Mouse (Mus musculus) hindbrain, embryonic 12.5 days (tissue): Measurements from ENCODE around the gene Trap1. TPM values are rescaled to one million over a fixed set of nuclear protein-coding genes. Genes with fewer than 3 reads are reported as not detected.
"Not testable (repeated sequence)": the region's sequence is repeated elsewhere in the genome, so short reads cannot be mapped to it uniquely, and the experiment has no call there.

Experiments used
- ATAC-seq: fragments of 200-750 bp; cut with Nextera tagmentation; 2 replicates; pipeline ENCODE4 v1.8.0; 2017; ENCODE audit warnings: moderate TSS enrichment; ENCODE audit not compliant: low FRiP score
- H3K27ac ChIP-seq: fragments of 300-500 bp; sonication (generic); 2 replicates; pipeline ENCODE4 v1.5.1; 2016; ENCODE audit warnings: mild to moderate bottlenecking
- H3K27me3 ChIP-seq: fragments of 300-500 bp; sonication (generic); 2 replicates; pipeline ENCODE4 v1.6.1; 2016; ENCODE audit warnings: mild to moderate bottlenecking
- H3K36me3 ChIP-seq: fragments of 300-500 bp; sonication (generic); 2 replicates; pipeline ENCODE4 v1.6.1; 2016; ENCODE audit warnings: mild to moderate bottlenecking
- H3K4me1 ChIP-seq: fragments of 300-500 bp; sonication (generic); 2 replicates; pipeline ENCODE4 v1.6.1; 2016
- H3K4me2 ChIP-seq: fragments of 300-500 bp; sonication (generic); replicated peaks from 2 replicates; pipeline ENCODE4 v1.6.1; 2016; ENCODE audit warnings: mild to moderate bottlenecking
- H3K4me3 ChIP-seq: fragments of 300-500 bp; sonication (generic); 2 replicates; pipeline ENCODE4 v1.5.1; 2016; ENCODE audit warnings: mild to moderate bottlenecking
- H3K9ac ChIP-seq: fragments of 300-500 bp; sonication (generic); 2 replicates; pipeline ENCODE4 v1.6.1; 2016; ENCODE audit warnings: mild to moderate bottlenecking, moderate library complexity
- H3K9me3 ChIP-seq: fragments of 300-500 bp; sonication (generic); replicated peaks from 2 replicates; pipeline ENCODE4 v1.6.1; 2016; ENCODE audit warnings: mild to moderate bottlenecking
- WGBS: fragments of 180-500 bp; shearing (Covaris S2); methylation state at CpG from one replicate; pipeline ENCODE4 v1.1.7; 2016; 5-methylcytosine and 5-hydroxymethylcytosine counted together
- polyA plus RNA-seq: library from polyadenylated mRNA; unstranded; fragments of >200 nt; fragmentation: Nextera tagmentation; extraction: Ambion mirVana; gene quantifications from 2 replicates; pipeline ENCODE4 v1.2.1, GENCODE M21; 2016

Gene Trap1
- polyA plus RNA-seq, result 60.6 and 61.3 TPM in 2 replicates

DNA sequence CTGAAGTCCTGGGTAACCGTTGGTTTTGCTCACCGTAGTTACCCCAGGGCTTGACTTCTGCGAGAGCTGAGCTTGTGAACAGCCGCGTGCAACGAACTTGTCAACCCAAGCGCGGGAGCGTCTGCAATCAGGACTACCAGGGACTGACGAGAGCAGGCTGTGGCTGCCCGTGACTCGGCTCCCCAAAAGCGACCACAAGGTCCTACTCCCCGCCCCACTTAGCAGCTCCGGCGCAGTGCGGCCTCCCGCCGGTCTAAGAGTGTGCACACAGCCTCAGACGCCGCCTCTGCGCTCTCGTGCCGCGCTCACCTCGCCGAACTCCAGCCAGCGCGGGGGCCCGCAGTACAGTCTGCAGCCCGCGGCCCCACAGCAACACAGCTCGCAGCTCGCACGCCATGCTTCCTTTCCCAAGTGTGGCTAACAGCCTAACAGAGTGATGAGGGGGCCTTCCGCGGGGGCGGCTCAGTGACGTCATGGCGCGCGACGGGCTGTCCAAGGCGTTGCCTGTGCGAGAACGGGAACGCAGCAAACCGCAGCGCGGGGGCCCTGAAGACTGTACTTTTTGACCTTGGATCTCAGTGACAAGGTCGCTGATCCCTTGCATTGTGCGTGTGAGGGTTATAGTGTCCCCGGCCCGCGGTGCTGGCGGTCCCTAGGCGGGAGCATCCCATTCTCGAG lies at the start of gene Trap1:
Trap1 (minus strand) TSS at position 444 of the 678 bp plus-strand sequence.
- Histone ChIP-seq H3K27me3 (no peaks in the 10 kb centered on the region), H3K4me3 (peak within 1 kb of the TSS; percentile 90), H3K36me3 (peaks cover 11% of the 10 kb centered on the region; the same call in 1 of the 2 replicates), H3K4me2 (peak within 1 kb of the TSS; percentile 70), H3K9ac (peak within 1 kb of the TSS; percentile 85), H3K9me3 (no peaks in the 10 kb centered on the region), H3K27ac (peak within 1 kb of the TSS; percentile 81), H3K4me1 (peaks cover 8% of the 10 kb centered on the region)
- ATAC-seq, result peak; percentile 97
- WGBS, result under 1% methylated on average over 58 of the region's 58 CpGs

DNA sequence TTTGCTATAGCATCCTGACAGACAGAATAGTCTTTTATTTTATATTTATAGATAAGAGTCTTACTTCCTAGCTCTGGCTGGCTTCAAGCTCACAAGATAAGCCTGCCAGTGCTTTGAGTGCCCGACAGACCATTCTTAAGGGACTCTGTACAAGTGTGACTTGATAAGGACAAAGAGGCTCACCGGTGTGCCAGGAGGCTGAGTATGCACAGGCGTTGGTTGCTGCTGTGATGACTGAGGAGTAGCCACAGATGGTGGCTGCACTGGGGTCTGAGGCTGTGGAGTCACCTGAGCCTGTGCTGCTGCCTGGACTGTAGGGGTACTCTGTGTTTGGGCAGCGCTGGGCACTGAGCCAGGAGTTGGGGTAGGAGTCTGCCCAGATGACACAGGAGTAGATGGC lies 39.4 kb upstream of the Trap1 start:
- no peak overlapping the region for H3K9ac ChIP-seq
- H3K4me3 ChIP-seq, result no peak overlapping the region
- no peaks in the 10 kb centered on the region for H3K27me3 ChIP-seq
- no peak overlapping the region for H3K4me2 ChIP-seq
- peaks cover 83% of the 10 kb centered on the region for H3K36me3 ChIP-seq
- no peaks in the 10 kb centered on the region for H3K9me3 ChIP-seq
- no peak overlapping the region for H3K27ac ChIP-seq
- no peak for ATAC-seq
- WGBS, result 98% methylated on average over 4 of the region's 4 CpGs
- H3K4me1 ChIP-seq, result no peaks in the 10 kb centered on the region

DNA sequence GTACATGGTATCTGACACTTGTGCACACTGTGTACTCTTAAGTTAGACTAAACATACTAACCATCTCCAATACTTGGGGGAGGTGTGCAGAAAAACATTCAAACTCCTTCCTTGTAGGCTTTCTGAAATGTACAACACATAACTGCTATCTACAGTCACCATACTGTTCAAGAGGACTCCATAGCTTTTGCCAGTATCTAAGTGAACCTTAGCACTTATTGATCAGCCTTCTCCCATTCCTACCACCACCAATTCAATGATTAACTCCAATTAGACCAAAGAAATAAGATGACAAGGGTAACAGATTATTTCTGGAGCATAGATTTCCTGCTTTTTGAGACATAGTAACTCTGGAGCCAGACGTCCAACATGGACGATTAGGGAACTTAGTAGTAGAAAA lies 22.7 kb upstream of the Trap1 start:
- 90% methylated on average over 2 of the region's 2 CpGs for WGBS
- no peak overlapping the region for H3K27ac ChIP-seq
- no peak for ATAC-seq
- no peak overlapping the region for H3K4me2 ChIP-seq
- no peak overlapping the region for H3K4me3 ChIP-seq
- H3K9me3 ChIP-seq, result no peaks in the 10 kb centered on the region
- H3K9ac ChIP-seq, result no peak overlapping the region
- H3K36me3 ChIP-seq, result peaks cover 53% of the 10 kb centered on the region
- no peaks in the 10 kb centered on the region for H3K27me3 ChIP-seq
- no peaks in the 10 kb centered on the region for H3K4me1 ChIP-seq

DNA sequence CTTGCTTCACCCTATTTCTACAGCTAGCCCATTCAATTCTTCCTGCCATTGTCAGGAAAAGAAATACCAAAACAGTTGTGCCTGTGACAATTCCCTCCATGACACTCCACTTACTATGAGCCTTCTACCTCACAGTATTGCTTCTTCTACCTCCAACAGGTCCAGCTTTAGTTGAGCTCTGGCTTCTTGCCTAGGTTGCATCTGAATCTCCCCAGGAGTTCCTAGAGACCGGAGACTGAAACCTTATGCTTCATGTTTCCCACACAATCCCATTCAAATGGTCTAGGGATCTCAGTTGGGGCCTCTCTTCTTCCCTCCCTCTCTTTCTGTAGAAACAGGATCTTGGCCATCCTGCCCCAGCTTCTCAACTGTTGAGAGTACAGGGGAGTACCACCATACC lies 19.9 kb upstream of the Trap1 start:
- Histone ChIP-seq H3K4me3 (no peak overlapping the region), H3K9ac (no peak overlapping the region), H3K36me3 (peaks cover 78% of the 10 kb centered on the region), H3K27ac (no peak overlapping the region), H3K4me1 (no peaks in the 10 kb centered on the region), H3K27me3 (no peaks in the 10 kb centered on the region), H3K4me2 (no peak overlapping the region), H3K9me3 (no peaks in the 10 kb centered on the region)
- no peak for ATAC-seq
- 90% methylated on average over 1 of the region's 1 CpGs for WGBS

DNA sequence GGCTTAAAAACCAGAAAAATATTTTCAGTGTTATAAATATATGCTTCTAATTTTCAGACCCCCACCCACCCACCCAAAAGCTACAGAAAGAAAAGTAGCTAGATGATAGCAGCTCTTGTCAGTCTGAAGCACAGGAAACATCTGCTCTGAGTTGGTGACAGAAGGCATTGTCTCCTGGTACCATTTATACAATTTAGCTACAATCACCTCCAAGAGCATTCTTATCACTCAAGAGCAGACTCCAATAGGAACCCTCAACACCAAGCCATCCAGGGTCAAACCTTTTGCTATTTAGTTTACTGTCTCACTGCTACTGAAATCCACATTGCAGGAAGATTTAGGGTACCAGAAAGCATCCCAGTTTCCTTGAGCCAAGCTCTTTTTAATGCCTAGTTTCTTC lies 19.3 kb upstream of the Trap1 start:
- peaks cover 81% of the 10 kb centered on the region for H3K36me3 ChIP-seq
- H3K9ac ChIP-seq, result no peak overlapping the region
- H3K27me3 ChIP-seq, result no peaks in the 10 kb centered on the region
- no peak overlapping the region for H3K4me3 ChIP-seq
- H3K27ac ChIP-seq, result no peak overlapping the region
- no peak overlapping the region for H3K4me2 ChIP-seq
- ATAC-seq, result no peak
- H3K4me1 ChIP-seq, result no peaks in the 10 kb centered on the region
- no peaks in the 10 kb centered on the region for H3K9me3 ChIP-seq

DNA sequence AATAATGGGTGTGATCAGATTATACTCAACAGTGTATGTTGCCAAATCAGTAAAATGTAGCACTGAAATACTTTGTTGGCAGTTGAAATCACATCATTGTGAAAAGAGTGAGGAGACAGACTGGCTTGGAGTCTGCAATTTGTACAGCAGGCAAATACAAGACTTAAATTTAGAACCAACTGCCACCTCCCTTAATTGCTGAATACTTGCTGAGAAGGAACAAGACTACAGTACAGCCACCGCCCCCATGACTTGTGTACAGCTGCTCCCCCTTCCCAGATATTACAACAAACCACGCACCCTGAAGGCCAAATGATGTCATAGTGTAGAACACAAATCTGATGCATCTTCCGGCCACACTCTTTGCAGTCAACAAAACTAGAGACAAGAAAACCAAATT lies 18.5 kb upstream of the Trap1 start:
- no peak overlapping the region for H3K4me3 ChIP-seq
- 96% methylated on average over 3 of the region's 3 CpGs for WGBS
- H3K9ac ChIP-seq, result no peak overlapping the region
- H3K4me2 ChIP-seq, result no peak overlapping the region
- H3K27ac ChIP-seq, result no peak overlapping the region
- no peaks in the 10 kb centered on the region for H3K4me1 ChIP-seq
- H3K9me3 ChIP-seq, result no peaks in the 10 kb centered on the region
- no peaks in the 10 kb centered on the region for H3K27me3 ChIP-seq
- peaks cover 85% of the 10 kb centered on the region for H3K36me3 ChIP-seq
- no peak for ATAC-seq

DNA sequence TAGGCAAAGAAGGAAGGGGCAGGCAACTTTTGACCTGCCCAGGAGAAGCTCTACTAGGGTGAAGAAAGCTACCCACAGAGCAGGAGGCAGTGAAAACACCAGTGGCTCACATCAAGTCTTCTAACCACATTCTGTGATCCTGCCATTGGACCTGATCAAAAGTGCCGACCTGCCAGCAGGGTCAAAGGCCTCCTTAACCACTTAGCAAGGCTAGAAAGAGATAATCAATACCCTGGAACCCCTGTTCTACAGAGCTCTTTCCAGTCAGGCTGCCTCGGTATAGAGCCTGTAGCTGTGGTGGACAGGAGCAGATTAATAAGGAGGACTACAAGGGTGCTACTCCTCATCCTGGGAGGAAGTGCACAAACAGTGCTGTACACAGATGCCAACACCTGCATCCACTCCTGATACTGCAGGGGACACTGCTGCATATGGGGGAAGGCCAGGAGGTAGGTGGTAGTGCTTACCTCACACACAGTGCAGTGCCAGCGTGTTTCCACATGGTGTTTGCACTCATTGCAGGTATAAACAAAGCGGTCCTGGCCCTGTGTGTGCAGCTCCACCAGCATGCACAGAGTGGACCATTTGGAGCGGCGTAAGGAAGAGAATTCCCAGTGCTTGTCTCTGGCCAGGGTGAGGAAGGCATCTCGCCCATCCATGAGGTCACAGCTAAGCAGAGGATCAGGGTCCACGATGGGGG lies 9.7 kb upstream of the Trap1 start:
- Histone ChIP-seq H3K27ac (no peak overlapping the region), H3K9ac (no peak overlapping the region), H3K9me3 (no peaks in the 10 kb centered on the region), H3K4me2 (no peak overlapping the region), H3K36me3 (peaks cover 87% of the 10 kb centered on the region), H3K4me3 (no peak overlapping the region), H3K4me1 (no peaks in the 10 kb centered on the region), H3K27me3 (no peaks in the 10 kb centered on the region)
- 94% methylated on average over 8 of the region's 8 CpGs for WGBS
- ATAC-seq, result no peak

DNA sequence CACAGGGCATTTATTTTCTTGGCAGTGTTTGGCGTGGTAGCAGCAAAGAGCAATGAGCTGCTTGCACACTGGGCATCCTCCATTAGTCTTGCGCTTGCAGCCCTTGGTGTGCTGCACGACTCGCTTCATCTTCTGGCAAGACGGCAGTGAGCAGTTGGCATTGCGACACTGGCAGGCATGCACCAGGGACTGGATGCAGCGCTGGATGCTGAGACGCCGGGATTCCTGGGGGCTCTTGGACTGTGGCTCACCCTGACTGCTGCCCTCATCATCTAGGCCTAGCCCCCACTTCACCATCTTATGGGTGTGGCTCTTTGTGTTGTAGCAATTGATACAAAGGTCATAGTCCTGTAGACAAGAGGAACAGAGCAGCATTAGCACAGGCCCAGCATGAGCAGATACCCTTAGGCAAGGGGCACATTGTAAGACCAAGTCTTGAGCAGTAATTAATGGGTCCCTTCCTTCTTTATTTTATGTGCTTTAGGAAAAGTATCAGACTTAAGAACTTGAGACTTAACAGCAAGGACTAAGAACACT lies 8.3 kb upstream of the Trap1 start:
- Histone ChIP-seq H3K27me3 (no peaks in the 10 kb centered on the region), H3K36me3 (peaks cover 83% of the 10 kb centered on the region), H3K4me1 (no peaks in the 10 kb centered on the region), H3K9ac (no peak overlapping the region), H3K4me2 (no peak overlapping the region), H3K4me3 (no peak overlapping the region), H3K9me3 (no peaks in the 10 kb centered on the region), H3K27ac (no peak overlapping the region)
- ATAC-seq, result no peak
- WGBS, result 97% methylated on average over 9 of the region's 9 CpGs

DNA sequence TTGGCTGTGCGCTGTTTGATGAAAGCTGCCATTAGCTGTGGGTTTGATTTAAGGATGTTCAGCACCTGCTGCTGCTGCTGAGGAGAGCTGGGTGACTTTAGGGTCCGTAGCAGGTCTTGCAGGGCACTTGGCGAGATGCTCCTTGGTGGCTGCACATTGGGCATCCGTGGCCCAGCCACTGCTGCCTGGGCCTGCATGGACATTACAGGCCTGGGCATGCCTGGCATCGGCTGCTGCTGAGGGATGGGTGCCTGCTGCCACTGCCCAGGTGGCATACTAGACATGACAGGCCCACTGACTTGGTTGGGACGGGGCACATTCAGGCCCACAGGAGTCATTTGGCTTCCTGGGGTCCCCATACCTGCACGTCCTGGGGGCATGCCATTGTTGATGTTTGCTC lies 7.4 kb upstream of the Trap1 start:
- peaks cover 74% of the 10 kb centered on the region for H3K36me3 ChIP-seq
- H3K27ac ChIP-seq, result no peak overlapping the region

DNA sequence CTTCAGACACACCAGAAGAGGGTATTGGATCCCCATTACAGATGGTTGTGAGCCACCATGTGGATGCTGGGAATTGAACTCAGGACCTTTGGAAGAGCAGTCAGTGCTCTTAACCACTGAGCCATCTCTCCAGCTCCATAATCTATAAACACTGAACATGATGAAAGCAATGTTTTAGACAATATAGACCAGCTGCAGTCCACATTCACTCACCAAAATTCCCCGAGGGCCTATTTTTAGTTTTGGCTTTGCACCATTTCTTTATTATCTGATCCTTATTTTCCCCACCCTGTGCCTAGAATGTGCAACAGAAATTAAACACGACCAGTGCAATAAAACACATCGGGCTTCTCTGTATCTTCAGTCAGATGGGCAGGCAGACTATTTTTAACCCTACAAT lies 2.8 kb upstream of the Trap1 start:
- H3K4me2 ChIP-seq, H3K9me3 ChIP-seq, H3K9ac ChIP-seq, H3K27ac ChIP-seq, H3K4me1 ChIP-seq, H3K4me3 ChIP-seq, ATAC-seq, H3K27me3 ChIP-seq: not testable (repeated sequence)
- peaks cover 30% of the 10 kb centered on the region for H3K36me3 ChIP-seq
- 81% methylated on average over 3 of the region's 3 CpGs for WGBS

More for the DNA sequence above, 7.4 kb upstream of the Trap1 start:
- Histone ChIP-seq H3K4me2 (no peak overlapping the region), H3K9me3 (no peaks in the 10 kb centered on the region), H3K4me3 (no peak overlapping the region), H3K4me1 (no peaks in the 10 kb centered on the region), H3K27me3 (no peaks in the 10 kb centered on the region), H3K9ac (no peak overlapping the region)
- WGBS, result 96% methylated on average over 7 of the region's 7 CpGs
- ATAC-seq, result no peak

DNA sequence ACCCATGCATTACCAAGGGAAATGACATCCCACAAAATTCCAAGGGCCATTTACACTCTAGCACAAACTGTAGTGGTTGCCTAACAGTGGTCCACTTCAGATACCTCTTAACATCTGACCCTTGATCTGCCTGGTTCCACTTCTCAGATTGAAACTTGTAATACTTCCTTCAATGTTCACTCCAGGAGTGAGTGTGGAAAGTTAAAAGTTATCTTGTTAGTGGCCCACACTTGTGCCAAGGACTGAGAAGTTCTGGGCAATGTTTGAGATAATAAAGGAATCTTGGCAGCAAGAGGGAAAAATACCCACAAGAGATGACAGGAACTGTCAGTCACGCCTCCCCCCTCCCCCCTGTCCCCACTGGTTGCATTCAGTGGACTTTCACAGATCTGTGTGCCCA lies 2.0 kb upstream of the Trap1 start:
- Histone ChIP-seq H3K27ac (no peak overlapping the region), H3K27me3 (no peaks in the 10 kb centered on the region), H3K9me3 (no peaks in the 10 kb centered on the region), H3K4me2 (no peak overlapping the region), H3K9ac (no peak overlapping the region), H3K36me3 (peaks cover 22% of the 10 kb centered on the region), H3K4me1 (peaks cover 8% of the 10 kb centered on the region), H3K4me3 (no peak overlapping the region)
- ATAC-seq, result no peak
- WGBS, result 73% methylated on average over 1 of the region's 1 CpGs

DNA sequence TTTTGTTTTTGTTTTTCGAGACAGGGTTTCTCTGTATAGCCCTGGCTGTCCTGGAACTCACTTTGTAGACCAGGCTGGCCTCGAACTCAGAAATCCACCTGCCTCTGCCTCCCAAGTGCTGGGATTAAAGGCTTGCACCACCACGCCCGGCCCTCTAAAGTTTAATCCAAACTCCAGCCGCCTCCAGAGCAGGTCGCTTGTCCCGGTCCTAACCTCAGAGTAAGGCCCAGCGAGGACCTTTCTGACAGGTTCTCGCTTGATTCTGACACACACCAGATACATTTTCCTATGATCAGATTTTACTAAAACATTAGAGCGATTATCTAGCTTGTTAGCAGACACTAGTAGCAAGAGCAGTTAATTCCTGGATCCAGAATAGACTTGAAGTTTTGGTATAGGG lies 675 bp upstream of the Trap1 start:
- Histone ChIP-seq H3K36me3 (peaks cover 14% of the 10 kb centered on the region; the same call in 1 of the 2 replicates), H3K4me2 (peak overlapping the region; percentile 70)
- ATAC-seq, H3K9me3 ChIP-seq, H3K4me3 ChIP-seq, H3K27me3 ChIP-seq, H3K4me1 ChIP-seq, H3K9ac ChIP-seq, H3K27ac ChIP-seq: not testable (repeated sequence)
- 73% methylated on average over 10 of the region's 10 CpGs for WGBS

DNA sequence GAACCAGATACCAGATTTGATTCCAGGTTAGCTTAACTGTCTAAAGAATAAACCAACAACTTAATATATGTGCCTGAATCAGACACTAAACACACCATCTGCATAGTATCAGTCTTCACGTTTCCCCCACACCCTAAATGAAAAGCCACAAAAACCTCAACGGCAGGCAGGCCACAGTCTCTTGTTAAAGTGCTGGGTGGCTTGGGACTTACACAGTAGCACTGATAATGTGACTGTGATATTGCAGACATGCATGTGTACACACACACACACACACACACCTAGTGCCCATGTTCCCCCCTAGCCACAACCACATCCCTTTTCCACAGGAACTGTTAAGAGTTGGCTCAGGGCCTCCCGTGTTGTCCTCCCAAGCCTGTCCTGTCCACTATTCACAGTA lies 2.8 kb downstream of the Trap1 start:
- ATAC-seq, result no peak
- H3K27me3 ChIP-seq, result no peaks in the 10 kb centered on the region
- H3K4me2 ChIP-seq, result no peak overlapping the region
- no peak overlapping the region for H3K27ac ChIP-seq
- no peaks in the 10 kb centered on the region for H3K36me3 ChIP-seq
- WGBS, result 80% methylated on average over 3 of the region's 3 CpGs
- H3K9ac ChIP-seq, result no peak overlapping the region
- peaks cover 8% of the 10 kb centered on the region for H3K4me1 ChIP-seq
- no peak overlapping the region for H3K4me3 ChIP-seq
- H3K9me3 ChIP-seq, result no peaks in the 10 kb centered on the region
